Mouse (Mus musculus): ENCODE measurements around the gene Reck. TPM values are rescaled to one million over a fixed set of nuclear protein-coding genes. Genes with fewer than 3 reads are reported as not detected.

The Reck gene
- polyA plus RNA-seq (2014; fragmentation: Nextera tagmentation; extraction: Ambion mirVana), result 25.7 and 26.1 TPM in 2 replicates

- Histone ChIP-seq H3K9ac (ENCODE audit: low read length) (peak within 1 kb of the TSS; percentile 76), H3K4me1 (ENCODE audit: control insufficient read depth, insufficient read depth, low read length) (peaks cover 14% of the 10 kb centered on the region), H3K27me3 (ENCODE audit: control insufficient read depth, insufficient read depth, low read length) (no peaks in the 10 kb centered on the region), H3K36me3 (ENCODE audit: control insufficient read depth, insufficient read depth, low read length) (no peaks in the 10 kb centered on the region), H3K9me3 (ENCODE audit: control insufficient read depth, low read length) (no peaks in the 10 kb centered on the region), H3K27ac (replicated peaks; ENCODE audit: low read depth, low read length) (peak within 1 kb of the TSS; percentile 38; the same call in 1 of the 2 replicates), H3K4me2 (ENCODE audit: low read depth, severe bottlenecking) (peak within 1 kb of the TSS; percentile 70), H3K4me3 (ENCODE audit: low read depth, low read length) (peak within 1 kb of the TSS; percentile 71)
- peak; percentile 89 for ATAC-seq (ENCODE audit: insufficient number of reproducible peaks, low FRiP score, low TSS enrichment, low read depth)
- under 1% methylated on average over 67 of the region's 73 CpGs for WGBS
- peak; percentile 97 for DNase-seq (ENCODE audit: low spot score)
Measured at GRCm38 (mm10) chr4:43875160-43875918, at the start of gene Reck. TSS of gene Reck (plus strand) at chr4:43875530.

GRCm38 (mm10) chr4:43828806-43829205 lies 46.5 kb upstream of the Reck start:
- DNase-seq (ENCODE audit: low spot score), result no peak
- Histone ChIP-seq H3K9me3 (ENCODE audit: control insufficient read depth, low read length) (no peaks in the 10 kb centered on the region), H3K27me3 (ENCODE audit: control insufficient read depth, insufficient read depth, low read length) (no peaks in the 10 kb centered on the region), H3K27ac (replicated peaks; ENCODE audit: low read depth, low read length) (no peak overlapping the region), H3K36me3 (ENCODE audit: control insufficient read depth, insufficient read depth, low read length) (no peaks in the 10 kb centered on the region), H3K4me2 (ENCODE audit: low read depth, severe bottlenecking) (no peak overlapping the region), H3K4me1 (ENCODE audit: control insufficient read depth, insufficient read depth, low read length) (no peaks in the 10 kb centered on the region), H3K9ac (ENCODE audit: low read length) (no peak overlapping the region), H3K4me3 (ENCODE audit: low read depth, low read length) (no peak overlapping the region)
- WGBS, result 86% methylated on average over 4 of the region's 4 CpGs
- ATAC-seq (ENCODE audit: insufficient number of reproducible peaks, low FRiP score, low TSS enrichment, low read depth), result no peak

- no peak overlapping the region for H3K4me3 ChIP-seq (ENCODE audit: low read depth, low read length)
- no peak overlapping the region for H3K9ac ChIP-seq (ENCODE audit: low read length)
- no peak overlapping the region for H3K4me2 ChIP-seq (ENCODE audit: low read depth, severe bottlenecking)
- 65% methylated on average over 5 of the region's 5 CpGs for WGBS
- ATAC-seq (ENCODE audit: insufficient number of reproducible peaks, low FRiP score, low TSS enrichment, low read depth) (no peak), DNase-seq (ENCODE audit: low spot score) (no peak)
- no peaks in the 10 kb centered on the region for H3K27me3 ChIP-seq (ENCODE audit: control insufficient read depth, insufficient read depth, low read length)
- no peaks in the 10 kb centered on the region for H3K9me3 ChIP-seq (ENCODE audit: control insufficient read depth, low read length)
- no peaks in the 10 kb centered on the region for H3K36me3 ChIP-seq (ENCODE audit: control insufficient read depth, insufficient read depth, low read length)
- no peaks in the 10 kb centered on the region for H3K4me1 ChIP-seq (ENCODE audit: control insufficient read depth, insufficient read depth, low read length)
- H3K27ac ChIP-seq (replicated peaks; ENCODE audit: low read depth, low read length), result no peak overlapping the region
Measured at GRCm38 (mm10) chr4:43832031-43832430, 43.3 kb upstream of the Reck start.

- Histone ChIP-seq H3K36me3 (ENCODE audit: control insufficient read depth, insufficient read depth, low read length) (no peaks in the 10 kb centered on the region), H3K4me2 (ENCODE audit: low read depth, severe bottlenecking) (no peak overlapping the region), H3K9me3 (ENCODE audit: control insufficient read depth, low read length) (no peaks in the 10 kb centered on the region), H3K4me1 (ENCODE audit: control insufficient read depth, insufficient read depth, low read length) (no peaks in the 10 kb centered on the region), H3K4me3 (ENCODE audit: low read depth, low read length) (no peak overlapping the region), H3K9ac (ENCODE audit: low read length) (no peak overlapping the region), H3K27ac (replicated peaks; ENCODE audit: low read depth, low read length) (no peak overlapping the region), H3K27me3 (ENCODE audit: control insufficient read depth, insufficient read depth, low read length) (no peaks in the 10 kb centered on the region)
- no peak for DNase-seq (ENCODE audit: low spot score)
- WGBS, result 78% methylated on average over 5 of the region's 5 CpGs
- ATAC-seq (ENCODE audit: insufficient number of reproducible peaks, low FRiP score, low TSS enrichment, low read depth), result no peak
Measured at GRCm38 (mm10) chr4:43833752-43834151, 41.6 kb upstream of the Reck start.

- Histone ChIP-seq H3K4me2 (ENCODE audit: low read depth, severe bottlenecking) (no peak overlapping the region), H3K4me3 (ENCODE audit: low read depth, low read length) (no peak overlapping the region), H3K9ac (ENCODE audit: low read length) (no peak overlapping the region), H3K27me3 (ENCODE audit: control insufficient read depth, insufficient read depth, low read length) (no peaks in the 10 kb centered on the region), H3K27ac (replicated peaks; ENCODE audit: low read depth, low read length) (no peak overlapping the region), H3K4me1 (ENCODE audit: control insufficient read depth, insufficient read depth, low read length) (no peaks in the 10 kb centered on the region), H3K36me3 (ENCODE audit: control insufficient read depth, insufficient read depth, low read length) (no peaks in the 10 kb centered on the region), H3K9me3 (ENCODE audit: control insufficient read depth, low read length) (no peaks in the 10 kb centered on the region)
- 73% methylated on average over 4 of the region's 4 CpGs for WGBS
- DNase-seq (ENCODE audit: low spot score) (no peak), ATAC-seq (ENCODE audit: insufficient number of reproducible peaks, low FRiP score, low TSS enrichment, low read depth) (no peak)
Measured at GRCm38 (mm10) chr4:43834749-43835148, 40.6 kb upstream of the Reck start.

GRCm38 (mm10) chr4:43838326-43838725 lies 37.0 kb upstream of the Reck start:
- Histone ChIP-seq H3K4me3 (ENCODE audit: low read depth, low read length) (no peak overlapping the region), H3K36me3 (ENCODE audit: control insufficient read depth, insufficient read depth, low read length) (no peaks in the 10 kb centered on the region), H3K4me2 (ENCODE audit: low read depth, severe bottlenecking) (no peak overlapping the region), H3K27me3 (ENCODE audit: control insufficient read depth, insufficient read depth, low read length) (no peaks in the 10 kb centered on the region), H3K9ac (ENCODE audit: low read length) (no peak overlapping the region), H3K4me1 (ENCODE audit: control insufficient read depth, insufficient read depth, low read length) (no peaks in the 10 kb centered on the region), H3K27ac (replicated peaks; ENCODE audit: low read depth, low read length) (no peak overlapping the region), H3K9me3 (ENCODE audit: control insufficient read depth, low read length) (no peaks in the 10 kb centered on the region; the same call in 1 of the 2 replicates)
- ATAC-seq (ENCODE audit: insufficient number of reproducible peaks, low FRiP score, low TSS enrichment, low read depth), result no peak
- DNase-seq (ENCODE audit: low spot score), result no peak
- 71% methylated on average over 3 of the region's 3 CpGs for WGBS

GRCm38 (mm10) chr4:43840101-43840500 lies 35.2 kb upstream of the Reck start, which contains the start of gene Olfr157:
TSS of gene Olfr157 (minus strand) at chr4:43840201.
- H3K9ac ChIP-seq (ENCODE audit: low read length), result no peak within 1 kb of the TSS
- 74% methylated on average over 1 of the region's 1 CpGs for WGBS
- H3K4me1 ChIP-seq (ENCODE audit: control insufficient read depth, insufficient read depth, low read length), result no peaks in the 10 kb centered on the region
- H3K36me3 ChIP-seq (ENCODE audit: control insufficient read depth, insufficient read depth, low read length), result no peaks in the 10 kb centered on the region
- no peak within 1 kb of the TSS for H3K4me3 ChIP-seq (ENCODE audit: low read depth, low read length)
- H3K27ac ChIP-seq (replicated peaks; ENCODE audit: low read depth, low read length), result no peak within 1 kb of the TSS
- DNase-seq (ENCODE audit: low spot score) (no peak), ATAC-seq (ENCODE audit: insufficient number of reproducible peaks, low FRiP score, low TSS enrichment, low read depth) (no peak)
- no peak within 1 kb of the TSS for H3K4me2 ChIP-seq (ENCODE audit: low read depth, severe bottlenecking)
- H3K9me3 ChIP-seq (ENCODE audit: control insufficient read depth, low read length), result no peaks in the 10 kb centered on the region; the same call in 1 of the 2 replicates
- H3K27me3 ChIP-seq (ENCODE audit: control insufficient read depth, insufficient read depth, low read length), result no peaks in the 10 kb centered on the region

- Histone ChIP-seq H3K36me3 (ENCODE audit: control insufficient read depth, insufficient read depth, low read length) (no peaks in the 10 kb centered on the region), H3K4me2 (ENCODE audit: low read depth, severe bottlenecking) (no peak within 1 kb of the TSS), H3K4me1 (ENCODE audit: control insufficient read depth, insufficient read depth, low read length) (no peaks in the 10 kb centered on the region), H3K27me3 (ENCODE audit: control insufficient read depth, insufficient read depth, low read length) (no peaks in the 10 kb centered on the region), H3K4me3 (ENCODE audit: low read depth, low read length) (no peak within 1 kb of the TSS), H3K27ac (replicated peaks; ENCODE audit: low read depth, low read length) (no peak within 1 kb of the TSS), H3K9me3 (ENCODE audit: control insufficient read depth, low read length) (no peaks in the 10 kb centered on the region), H3K9ac (ENCODE audit: low read length) (no peak within 1 kb of the TSS)
- 86% methylated on average over 6 of the region's 6 CpGs for whole genome bisulfite sequencing
- DNase-seq (ENCODE audit: low spot score), result no peak
- ATAC-seq (ENCODE audit: insufficient number of reproducible peaks, low FRiP score, low TSS enrichment, low read depth), result no peak
Measured at GRCm38 (mm10) chr4:43851265-43851664, 24.1 kb upstream of the Reck start, which contains the start of gene Olfr155. TSS of gene Olfr155 (plus strand) at chr4:43851565.

Data from limb, embryonic 11.5 days (tissue).